Mouse (Mus musculus) kidney, postnatal 36 days (tissue): Measurements from ENCODE around the gene Nudt8.
"Not testable (repeated sequence)": the region's sequence is repeated elsewhere in the genome, so short reads cannot be mapped to it uniquely, and the experiment has no call there.

Experiments
- DNase-seq, 2 experiments: peaks; one replicate each; pipeline ENCODE4 v3.0.0; 2021 to 2022; ENCODE audit warnings: mixed read lengths in 2 of 2

The Nudt8 gene

DNA sequence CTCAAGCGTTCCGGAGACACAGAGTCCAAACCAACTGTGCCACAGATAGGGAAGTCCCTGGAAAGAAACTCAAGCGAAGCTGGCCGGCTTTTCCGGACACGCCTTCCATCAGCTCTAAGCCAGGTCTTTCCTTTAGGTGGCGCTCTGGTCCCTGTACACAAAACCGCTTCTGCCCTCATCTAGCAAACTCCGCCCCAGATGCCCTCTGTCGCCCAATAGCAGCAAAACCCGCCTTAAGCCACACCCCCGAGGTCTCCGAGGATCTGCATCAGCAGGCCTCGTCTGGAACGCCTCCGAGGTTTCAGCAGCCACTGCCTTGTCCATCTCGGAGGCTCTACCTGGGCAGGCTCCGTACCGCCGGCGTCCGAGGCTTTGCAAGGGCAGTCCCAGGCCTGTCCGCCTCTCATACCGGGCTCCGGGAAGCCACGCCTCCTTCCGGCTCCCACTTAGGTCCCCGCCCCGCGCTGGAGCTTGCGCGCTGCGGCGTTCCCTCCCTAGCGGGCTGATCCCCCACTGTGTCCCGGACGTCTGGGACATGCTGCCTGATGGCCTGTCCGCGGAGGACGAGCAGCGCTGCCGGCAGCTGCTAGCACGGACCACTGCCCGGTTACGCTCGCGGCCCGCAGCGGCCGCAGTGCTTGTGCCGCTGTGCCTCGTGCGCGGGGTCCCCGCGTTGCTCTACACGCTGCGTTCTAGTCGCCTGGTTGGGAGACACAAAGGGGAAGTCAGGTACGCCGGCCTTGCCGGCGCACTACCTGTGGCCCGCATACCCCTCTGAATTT is at the start of gene Nudt8, which contains the start of gene Gm49405:
Gene Nudt8, plus strand, starts transcription at position 462 of the 782 bp plus-strand sequence.
Gene Gm49405, plus strand, starts transcription at position 508 of the 782 bp plus-strand sequence.
- DNase-seq: peak; percentile 97 to 99

DNA sequence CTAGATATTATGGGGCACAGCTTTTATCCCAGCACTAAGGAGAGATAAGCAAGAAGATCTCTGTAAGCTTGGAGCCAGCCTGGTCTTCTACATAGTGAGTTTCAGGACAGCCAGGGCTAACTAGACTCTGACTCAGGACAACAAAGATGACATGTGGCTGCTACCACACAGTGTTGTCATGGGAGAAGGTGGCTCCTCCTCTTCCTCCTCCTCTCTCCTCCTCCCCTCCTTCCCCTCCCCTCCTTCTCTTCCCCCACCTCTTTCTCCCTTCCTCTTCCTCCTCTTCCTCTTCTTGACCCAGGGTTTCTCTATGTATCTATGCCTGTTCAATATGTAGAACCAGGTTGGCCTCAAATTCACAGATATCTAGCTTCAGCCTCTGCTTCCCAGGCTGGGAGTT is 48.9 kb upstream of the Nudt8 start:
- no peak for DNase-seq

DNA sequence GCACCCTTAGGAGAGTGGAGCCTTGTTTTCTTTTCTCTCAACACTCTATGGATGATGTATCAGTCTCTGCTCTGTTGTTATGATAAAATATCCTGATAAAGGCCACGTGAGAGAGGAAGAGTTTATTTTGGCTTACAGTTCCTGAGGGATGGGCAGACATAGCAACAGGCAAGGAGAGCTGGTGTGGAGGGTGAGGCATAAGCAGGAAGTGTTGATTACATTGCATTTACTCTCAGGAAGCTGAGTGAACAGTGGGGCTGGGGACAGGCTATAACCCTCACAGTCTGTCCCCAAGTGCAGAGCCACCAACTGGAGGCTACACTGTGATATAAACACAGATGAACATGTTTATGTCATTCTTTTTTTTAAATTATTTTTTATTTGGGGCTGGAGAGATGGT is 48.3 kb upstream of the Nudt8 start:
- no peak for DNase-seq

DNA sequence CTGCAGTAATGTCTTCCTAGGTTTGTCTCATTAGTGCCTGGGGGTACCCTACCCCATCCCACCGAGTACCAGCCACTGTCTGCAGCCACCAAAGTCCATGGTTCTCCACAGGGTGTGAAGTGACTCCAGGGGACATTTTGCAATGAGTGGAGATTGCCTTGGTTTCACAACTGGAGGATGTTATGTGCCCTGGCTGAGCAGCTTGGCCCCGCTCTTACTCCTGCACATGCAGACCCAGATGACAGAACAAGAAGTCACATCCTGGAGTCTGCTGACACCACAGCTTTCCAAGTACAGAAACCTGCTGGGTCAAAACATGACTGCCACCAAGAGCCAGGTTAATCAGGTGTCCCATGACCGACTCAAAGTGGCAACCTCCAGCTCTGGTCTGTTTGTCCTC is 45.3 kb upstream of the Nudt8 start:
- DNase-seq: peak; percentile 26 to 33

DNA sequence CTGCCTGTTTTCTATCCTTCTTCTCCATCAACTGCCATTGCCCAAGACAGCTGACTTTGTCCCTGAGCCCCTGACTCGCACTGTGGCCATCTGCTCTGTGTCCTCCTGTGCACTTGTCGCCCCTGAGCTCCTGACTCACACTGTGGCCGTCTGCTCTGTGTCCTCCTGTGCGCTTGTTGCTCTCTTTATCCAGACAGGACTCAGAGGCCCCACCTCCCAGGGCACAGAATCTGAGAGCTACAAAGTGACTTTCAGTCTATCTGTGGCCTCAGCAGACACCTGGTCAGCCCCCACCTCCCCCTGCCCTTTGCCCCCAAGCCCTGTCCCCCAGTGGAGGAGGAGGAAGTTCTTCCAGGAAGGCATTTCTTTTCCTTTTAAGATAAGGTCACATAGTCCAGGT is 44.6 kb upstream of the Nudt8 start:
- DNase-seq: peak in 1 of 2 experiments; percentile 48

DNA sequence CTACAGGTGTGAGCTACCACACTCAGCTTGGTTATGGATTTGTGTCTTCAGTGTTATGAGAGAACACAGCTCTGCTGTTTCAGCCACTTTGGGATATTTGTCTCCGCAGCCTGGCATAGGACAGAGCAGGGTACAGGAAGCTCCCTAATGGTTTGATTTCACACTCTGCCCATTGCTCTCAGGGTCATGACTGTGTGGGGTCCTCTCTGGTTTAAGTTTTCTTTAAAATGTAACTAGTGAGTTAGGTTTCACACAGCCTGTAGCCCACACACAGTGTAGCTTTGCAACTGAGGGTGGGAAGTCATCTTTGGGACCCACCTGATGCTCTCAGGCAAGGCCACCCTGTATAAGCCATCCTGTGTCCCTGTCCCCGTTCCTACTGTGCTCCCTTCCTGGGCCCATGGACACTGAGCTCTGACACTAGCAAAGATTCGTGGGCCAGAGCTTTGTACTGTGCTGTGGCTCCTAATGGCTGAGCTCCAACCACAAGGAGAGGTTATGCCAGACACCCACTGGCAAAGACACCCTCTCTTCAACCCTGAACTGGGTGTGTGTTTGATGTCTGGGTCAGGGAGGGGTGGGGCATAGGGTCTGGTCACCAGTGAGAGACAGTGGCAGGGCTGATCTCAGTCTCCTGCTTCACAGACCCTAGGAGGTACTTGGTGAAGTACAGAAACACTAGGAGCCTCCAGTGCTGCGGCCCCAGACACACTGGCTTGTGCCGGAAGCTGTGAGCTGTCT is 42.9 kb upstream of the Nudt8 start:
- DNase-seq: peak; percentile 42 to 54

DNA sequence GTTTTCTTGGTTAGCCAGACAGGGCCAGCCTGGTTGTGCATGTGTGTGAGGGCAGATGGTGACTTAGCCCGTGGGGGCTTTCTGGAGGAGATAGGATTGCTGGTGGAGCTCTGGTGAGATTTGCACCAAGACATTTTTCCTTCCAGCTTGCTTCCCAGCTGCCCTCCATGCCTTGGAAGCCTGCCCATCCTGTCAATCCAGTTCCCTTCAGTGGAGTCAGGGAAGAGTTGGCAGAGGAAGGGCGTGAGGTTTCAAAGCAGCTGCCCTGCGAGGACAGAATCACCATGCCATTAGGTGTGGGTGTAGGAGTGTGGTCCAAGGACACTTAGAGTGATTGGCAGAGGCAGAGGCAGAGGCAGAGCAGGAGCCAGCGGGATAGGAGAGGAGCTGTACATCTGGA is 41.9 kb upstream of the Nudt8 start, which contains the start of gene Aldh3b3:
Gene Aldh3b3, plus strand, starts transcription at position 176 of the 400 bp plus-strand sequence.
- peak; percentile 40 to 65 for DNase-seq

DNA sequence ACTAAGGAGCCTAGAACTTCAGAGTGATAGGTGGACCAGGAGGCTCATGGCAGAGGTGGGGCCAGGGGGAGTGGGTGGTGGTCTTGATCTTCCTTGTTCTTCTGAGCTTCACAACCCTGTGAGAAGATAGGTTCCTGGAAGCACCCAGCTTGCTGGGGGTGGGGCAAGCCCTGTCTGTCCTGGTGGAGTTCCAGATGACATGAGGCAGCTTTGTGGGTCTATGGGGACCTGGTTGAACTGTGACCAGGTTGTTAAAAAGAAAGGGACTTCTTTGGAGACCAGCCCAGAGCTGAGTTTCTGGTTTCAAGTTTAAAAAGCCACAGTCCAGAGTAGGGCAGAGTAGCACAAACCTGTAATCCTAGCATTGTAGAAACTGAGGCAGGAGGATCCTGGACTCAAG is 41.4 kb upstream of the Nudt8 start:
- peak; percentile 66 to 79 for DNase-seq

DNA sequence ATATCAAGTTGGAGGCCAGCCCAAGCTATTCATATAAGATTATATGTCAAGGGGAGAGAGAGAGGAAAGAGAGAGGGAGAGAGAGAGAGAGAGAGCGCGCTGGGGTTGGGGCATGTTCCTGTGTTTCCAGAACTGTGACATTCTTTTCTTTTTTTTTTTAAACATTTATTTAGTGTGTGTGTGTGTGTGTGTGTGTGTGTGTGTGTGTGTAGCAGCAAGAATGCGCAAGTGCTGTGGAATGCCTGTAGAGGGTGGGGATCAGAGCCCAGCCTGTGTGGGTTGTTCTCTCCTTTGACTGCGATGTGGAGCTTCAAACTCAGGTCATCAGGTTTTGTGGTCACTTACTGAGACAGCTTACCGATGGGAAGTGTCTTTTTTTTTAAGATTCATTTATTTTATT is 40.2 kb upstream of the Nudt8 start:
- DNase-seq: no peak

DNA sequence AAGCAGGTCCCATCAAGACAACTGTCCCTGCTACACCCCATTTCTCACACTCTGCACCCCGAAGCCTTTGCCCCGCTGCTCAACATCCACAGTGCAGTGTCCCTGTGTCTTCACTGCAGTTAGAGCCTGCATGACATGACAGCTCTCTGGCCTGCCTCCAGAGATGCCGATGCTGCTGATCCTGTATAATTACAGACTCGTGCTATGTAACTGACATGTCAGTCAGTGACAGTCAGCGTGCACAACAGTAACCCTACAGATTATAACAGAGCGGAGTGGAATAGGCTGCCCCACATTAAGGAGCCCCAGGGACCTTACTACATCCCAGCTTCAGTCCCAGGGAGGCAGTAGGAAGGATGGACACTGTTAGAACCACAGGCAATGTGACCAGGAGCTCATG is 38.6 kb upstream of the Nudt8 start:
- DNase-seq: not testable (repeated sequence)

DNA sequence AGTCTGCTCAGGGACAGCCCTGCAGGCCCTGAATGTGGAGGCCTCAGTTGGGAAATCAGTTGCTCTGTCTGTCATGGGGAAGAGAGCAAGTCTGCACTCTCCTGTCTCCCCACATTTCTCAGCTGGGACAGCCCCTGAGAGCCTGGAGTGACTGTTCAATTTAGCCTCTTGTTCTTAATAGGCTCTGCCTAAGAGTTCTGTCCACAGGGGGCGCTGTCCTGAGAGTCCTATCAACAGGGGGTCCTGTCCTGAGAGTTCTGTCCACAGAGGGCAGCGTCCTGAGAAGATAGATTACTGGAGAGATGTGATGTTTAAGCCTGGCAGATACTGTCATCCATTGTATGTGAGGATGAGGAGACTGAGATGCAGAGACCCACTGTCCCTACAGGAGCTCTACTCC is 37.9 kb upstream of the Nudt8 start:
- peak in 1 of 2 experiments; percentile 59 for DNase-seq

DNA sequence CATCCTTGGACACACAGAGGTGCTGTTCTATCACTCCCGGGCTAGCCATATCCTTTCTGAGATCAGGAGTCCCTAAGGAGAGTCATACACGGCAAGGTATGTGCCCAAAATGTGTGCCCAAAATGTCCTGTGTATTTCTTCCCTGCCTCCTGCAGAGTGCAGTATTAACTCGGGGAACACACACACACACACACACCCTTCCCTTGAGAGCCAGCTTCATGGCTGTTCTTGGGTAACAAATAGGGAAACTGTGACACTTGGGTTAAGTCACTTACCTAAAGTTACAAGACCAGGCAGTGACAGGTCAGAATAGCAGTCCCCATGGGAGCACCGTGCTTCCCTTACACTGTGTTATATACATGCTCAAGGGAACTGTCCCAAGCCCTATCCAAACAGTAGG is 36.4 kb upstream of the Nudt8 start:
- no peak for DNase-seq

DNA sequence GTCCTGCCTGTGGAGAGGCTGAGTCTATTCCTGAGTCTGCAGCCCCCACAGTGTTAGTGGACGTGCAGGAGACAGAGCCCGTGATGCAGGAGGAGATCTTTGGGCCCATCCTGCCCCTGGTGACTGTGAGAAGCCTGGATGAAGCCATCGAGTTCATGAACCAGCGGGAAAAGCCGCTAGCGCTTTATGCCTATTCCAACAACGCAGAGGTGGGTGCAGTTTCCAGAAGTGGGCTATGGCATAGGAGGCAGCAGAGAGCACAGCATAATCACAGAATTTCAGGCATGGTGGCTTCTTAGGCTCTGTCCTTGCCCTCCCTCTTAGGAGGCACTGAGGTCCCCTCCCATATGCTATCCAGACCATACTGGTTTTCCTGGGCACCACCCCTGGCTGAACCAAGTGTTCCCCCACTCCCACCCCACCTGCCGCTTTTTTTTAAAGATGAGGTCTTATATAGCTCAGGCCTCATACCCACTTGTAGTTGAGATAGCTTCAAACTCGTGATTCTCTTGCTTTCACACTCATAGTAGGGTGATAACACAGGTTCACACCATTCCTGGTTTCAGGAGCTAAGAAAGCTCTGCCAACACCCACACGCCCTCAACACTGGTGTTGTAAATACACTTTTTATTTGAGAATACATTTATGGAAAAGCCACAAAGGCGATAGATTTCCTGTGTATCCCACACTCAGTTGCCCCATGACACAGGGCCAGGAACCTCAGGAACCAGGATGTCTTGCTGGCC is 33.9 kb upstream of the Nudt8 start:
- DNase-seq: no peak

DNA sequence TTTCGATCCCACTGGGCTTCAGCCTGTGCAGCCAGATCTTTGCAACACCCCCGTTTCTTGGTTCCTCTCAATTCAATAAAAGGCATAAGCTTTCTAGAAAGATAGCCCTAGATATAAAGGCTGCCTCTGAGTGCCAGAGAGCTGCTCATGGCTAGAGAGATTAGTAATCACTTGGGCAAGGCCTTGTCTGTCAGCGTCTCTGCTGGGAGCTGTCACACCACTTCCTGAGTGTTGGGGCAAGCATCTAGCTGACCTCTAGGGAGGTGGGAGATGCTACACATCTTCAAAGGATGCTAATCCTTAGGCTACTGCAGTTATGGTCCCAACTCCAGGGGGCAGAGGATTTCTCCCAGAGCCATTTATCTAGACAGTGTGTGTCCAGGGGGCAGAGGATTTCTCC is 33.1 kb upstream of the Nudt8 start:
- no peak for DNase-seq

DNA sequence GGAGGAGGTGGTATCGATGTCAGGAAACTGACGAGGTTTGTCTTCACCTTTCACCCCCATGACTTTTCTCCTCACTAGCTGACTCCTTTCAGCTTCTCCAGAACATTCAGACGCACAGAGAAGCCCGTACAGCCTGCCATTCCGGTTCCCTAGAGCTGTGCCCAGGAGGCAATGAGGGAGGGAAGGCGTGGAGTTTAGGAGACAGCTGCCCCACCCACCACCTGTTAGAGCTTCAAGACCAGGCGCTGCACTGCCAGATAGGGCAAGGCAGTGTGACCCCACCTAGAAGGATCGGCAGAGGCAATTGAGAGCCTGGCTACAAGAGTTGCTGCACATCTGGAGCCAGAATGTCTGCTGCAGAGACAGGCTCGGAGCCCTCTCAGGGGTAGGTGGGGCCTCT is 28.2 kb upstream of the Nudt8 start, which contains the start of gene Aldh3b2:
Gene Aldh3b2, plus strand, starts transcription at position 100 of the 400 bp plus-strand sequence.
- no peak for DNase-seq

DNA sequence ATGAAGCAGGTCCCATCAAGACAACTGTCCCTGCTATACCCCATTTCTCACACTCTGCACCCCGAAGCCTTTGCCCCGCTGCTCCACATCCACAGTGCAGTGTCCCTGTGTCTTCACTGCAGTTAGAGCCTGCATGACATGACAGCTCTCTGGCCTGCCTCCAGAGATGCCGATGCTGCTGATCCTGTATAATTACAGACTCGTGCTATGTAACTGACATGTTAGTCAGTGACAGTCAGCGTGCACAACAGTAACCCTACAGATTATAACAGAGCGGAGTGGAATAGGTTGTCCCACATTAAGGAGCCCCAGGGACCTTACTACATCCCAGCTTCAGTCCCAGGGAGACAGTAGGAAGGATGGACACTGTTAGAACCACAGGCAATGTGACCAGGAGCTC is 25.8 kb upstream of the Nudt8 start:
- DNase-seq: not testable (repeated sequence)

DNA sequence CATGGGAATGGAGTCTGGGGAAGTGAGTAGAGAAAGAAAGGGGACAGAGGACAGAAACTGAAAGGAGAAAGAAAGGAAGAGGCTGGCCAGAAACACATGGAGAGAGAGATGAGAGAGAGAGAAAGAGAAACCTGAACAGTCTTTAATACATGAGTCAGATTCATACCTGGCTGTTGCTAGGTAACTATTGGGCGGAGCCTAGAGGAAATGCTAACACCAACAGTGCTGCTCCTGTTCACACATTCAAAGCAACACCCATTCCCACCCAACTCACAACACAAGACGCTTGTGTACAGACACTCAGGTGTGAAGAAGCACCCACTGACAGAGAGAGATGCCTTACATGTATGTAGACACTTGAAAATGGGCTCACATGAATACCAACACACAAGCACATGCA is 24.5 kb upstream of the Nudt8 start:
- no peak for DNase-seq

DNA sequence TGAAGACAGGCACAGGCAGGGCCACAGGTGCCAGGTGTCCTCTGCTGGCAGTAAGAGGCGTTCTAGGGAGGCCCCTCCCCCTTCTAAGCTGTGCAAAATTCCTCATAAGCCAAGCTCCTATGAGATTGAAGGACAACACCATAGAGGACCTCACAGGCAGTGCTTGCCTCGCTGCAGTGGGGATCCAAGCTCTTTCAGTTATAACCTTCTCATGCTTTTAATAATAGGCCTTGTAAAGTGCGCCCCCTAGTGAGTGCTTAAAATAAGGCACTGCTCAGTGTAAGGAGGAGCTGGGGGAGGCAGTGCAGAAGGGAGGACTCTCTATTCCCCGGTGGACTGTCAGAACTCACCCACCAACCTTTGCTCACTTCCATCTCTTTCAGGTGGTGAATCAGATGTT is 20.1 kb upstream of the Nudt8 start:
- peak; percentile 89 to 90 for DNase-seq

DNA sequence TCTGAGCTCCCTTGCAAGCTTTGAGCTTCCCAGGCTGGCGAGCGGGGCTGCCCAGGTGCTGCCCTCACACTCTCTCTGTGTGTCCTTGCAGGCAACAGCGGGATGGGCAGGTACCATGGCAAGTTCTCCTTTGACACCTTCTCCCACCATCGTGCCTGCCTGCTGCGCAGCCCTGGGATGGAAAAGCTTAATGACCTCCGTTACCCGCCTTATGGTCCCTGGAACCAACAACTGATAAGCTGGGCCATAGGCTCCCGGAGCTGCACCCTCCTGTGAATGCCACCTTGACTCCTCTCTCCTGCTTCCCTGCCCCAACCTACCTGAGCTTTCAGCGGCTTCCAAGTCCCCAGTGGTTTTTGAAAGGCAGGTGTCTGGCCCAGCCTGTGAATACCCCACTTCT is 19.5 kb upstream of the Nudt8 start:
- DNase-seq: no peak

DNA sequence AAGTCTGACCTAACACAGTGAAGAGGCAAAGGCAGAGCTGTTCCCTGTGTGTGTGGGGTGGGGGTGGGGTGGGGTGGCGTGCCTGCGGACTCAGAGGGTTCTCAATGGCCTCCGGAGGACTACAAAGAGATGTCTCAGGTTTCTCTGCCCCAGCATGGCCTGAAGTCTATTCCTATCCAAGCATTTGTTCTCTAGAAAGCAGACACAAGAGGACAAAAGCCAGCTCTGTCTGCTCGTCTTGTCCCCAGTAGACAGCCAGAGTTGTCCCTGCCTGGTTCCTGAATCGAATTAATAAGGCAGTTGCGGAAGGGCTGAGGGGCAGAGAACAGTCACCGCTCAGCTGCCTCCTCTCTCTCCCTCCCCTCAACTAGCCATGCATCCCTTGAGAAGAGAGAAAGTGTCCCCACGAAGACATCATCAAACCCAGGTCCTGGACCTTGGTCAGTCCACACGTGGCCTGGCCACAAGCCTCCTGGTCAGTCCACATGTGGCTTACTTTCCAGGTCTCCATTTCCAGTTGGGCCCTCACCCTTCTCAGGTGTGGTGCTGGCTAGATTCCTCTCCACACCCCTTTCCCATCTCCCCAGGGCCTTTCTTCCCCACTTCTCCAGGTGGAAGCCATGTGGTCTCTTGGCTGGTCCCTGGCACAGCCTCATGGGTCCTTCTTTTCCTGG is 16.7 kb upstream of the Nudt8 start:
- peak in 1 of 2 experiments; percentile 59 for DNase-seq

DNA sequence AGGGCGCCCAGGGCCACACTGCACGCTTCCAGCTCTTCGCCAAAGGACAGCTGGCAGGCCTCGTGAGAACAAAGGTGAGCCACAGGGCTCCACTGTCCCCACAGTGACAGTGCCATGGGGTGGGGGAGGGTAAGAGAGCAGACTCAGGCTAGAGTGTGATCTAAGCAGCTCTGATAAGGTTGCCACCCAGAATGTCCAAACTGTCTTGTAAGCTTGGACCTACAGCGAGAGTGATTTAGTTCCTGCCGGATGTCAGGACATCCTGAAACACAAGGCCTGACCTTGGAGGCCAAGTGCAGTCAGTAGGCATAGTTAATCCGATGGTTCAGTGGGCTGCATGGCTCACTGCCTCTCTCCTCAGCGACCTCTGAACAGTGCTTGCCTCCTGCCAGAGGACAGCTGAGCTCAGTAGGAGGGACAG is 15.1 kb upstream of the Nudt8 start:
- peak; percentile 84 to 93 for DNase-seq

DNA sequence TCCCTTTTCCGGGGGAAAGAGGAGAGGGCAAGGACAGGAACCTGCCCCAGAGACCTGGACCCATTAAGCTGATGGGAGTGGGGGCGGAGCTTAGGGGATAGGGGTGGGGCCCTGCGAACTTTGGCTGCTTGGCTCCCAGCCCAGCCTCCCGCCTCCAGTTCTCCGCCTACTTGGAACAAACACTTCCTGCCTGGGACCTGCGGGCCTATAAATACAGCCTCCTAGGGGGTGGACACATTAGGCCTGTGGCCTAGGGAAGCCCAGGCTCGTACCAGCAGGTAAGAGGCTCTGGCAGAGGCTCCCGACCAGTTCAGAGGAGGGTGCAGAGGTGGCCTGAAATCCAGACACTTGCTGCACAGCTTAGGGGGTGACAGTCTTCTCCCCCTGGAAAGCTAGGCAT is 14.0 kb upstream of the Nudt8 start, which contains the start of gene Acy3:
Gene Acy3, plus strand, starts transcription at position 237 of the 400 bp plus-strand sequence.
- peak; percentile 96 to 98 for DNase-seq
